Mouse (Mus musculus): ENCODE measurements around the gene Taf8.

Gene Taf8

DNA sequence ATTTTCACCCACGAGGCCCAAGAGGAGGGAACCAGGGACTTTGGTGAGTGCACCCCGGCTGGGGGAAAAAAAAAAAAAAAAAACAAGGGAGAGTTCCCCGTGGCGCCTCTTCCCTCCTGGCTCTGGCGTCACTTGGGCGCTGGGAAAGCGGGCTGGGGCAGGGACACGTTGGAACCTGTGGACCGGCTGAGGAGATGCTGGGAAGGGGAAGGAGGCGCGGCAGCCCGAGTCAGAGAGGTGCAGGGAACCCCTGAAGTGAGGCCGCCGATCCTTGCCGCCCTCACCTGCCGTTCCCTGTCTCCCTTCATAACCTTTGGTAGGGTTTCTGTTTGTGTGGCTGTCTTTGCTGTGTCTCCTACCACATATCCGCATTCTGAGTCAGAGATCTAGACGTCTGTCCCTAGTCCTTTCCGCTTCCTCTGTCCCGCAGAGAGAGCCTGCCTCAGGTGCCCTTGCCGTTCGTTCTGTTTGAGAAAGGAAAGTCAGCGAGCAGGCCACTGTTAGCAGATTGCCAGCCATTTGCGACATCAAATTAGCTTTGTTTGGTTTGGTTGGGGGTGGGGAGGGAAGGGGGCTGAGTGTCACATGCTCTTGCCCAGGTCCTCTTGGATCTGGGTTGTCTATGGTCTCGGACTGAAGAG is 65.1 kb downstream of the Taf8 start, which contains the start of gene 1700001C19Rik:
TSS of gene 1700001C19Rik (minus strand) at position 470 of the 641 bp plus-strand sequence.
- in situ Hi-C loops (cut with MboI, MseI): no loop called here

DNA sequence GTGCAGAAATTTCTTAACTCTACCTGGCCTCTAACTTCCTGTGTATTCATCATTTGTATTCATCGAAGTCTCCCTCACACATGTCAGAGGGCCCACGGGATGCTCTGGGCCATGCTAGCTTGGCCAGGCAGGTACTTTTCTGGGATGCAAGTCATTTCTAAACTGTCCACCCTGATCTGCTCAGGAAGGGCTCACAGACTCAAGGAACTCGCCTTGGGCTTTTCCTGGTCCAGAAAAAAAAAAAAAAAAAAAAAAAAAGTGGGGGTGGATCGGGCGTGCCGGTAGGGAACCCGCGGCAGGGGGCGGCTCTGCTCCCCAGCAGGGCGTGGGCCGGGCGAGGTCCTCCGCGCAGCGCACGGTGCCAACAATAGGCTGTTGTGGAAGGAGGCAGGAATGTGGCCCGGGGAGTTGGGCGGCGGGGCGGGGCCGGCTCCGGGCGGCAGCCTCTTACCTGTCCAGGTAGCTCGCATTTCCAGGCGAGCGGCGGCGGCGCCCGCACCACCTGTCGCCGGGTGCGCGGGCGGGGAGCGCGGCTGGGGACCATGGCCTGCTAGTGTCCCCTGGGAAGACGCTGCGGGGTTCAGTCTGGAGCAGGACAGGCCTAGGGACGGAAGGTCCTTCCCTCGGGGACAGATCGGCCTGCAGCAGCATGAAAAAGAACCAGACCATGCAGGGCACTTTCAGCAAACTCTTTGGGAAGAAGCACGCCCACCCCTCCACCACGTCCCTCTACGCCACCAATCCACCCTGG is 65.8 kb downstream of the Taf8 start, which contains the start of gene AI661453:
TSS of gene AI661453 (plus strand) at position 460 of the 751 bp plus-strand sequence.
- in situ Hi-C loops (cut with MboI, MseI): no loop called here

Data from T-helper 1 cell (primary cell).